Mouse (Mus musculus) bone marrow, adult 2 months (tissue): ENCODE results near the gene Nynrin.

Experiments used
- CTCF ChIP-seq: fragments of 200-500 bp; IDR thresholded peaks from 2 replicates; pipeline ENCODE4 v1.5.1; 2011; ENCODE audit warnings: low read length, control low read depth; ENCODE audit not compliant: control insufficient read depth, insufficient read depth
- POLR2A ChIP-seq: fragments of 200-500 bp; IDR thresholded peaks from 2 replicates; pipeline ENCODE4 v1.6.1; 2011; ENCODE audit warnings: low read depth, mild to moderate bottlenecking, control low read depth, low read length, borderline replicate concordance; ENCODE audit not compliant: control insufficient read depth

- TF ChIP-seq CTCF (no peak), POLR2A (no peak)
These were observed 45.1 kb downstream of the Nynrin start for GRCm38 (mm10) chr14:55898947-55899346.
